Mouse (Mus musculus): ENCODE results near the gene Ccdc114.
"Not testable (repeated sequence)": the region's sequence is repeated elsewhere in the genome, so short reads cannot be mapped to it uniquely, and the experiment has no call there.

Ccdc114 gene

DNA sequence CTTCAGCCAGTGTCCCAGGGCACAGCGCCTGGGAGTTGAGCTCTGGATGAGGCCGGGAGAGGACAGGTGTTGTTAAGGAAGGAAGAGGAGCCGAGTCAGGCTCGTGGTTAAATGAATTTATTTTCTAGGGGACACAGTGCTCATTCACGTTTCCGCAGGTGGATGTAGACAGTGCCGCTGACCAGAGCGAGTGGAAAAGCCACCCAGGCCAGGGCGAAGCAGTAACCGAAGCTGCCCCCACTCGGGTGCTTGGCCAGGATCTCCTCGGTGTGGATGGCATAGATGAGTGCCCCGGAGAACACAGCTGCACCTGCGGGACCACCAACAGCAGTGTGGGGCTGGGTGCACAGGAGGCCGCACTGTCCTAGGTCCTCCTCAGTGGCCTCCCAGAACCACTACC, 5.9 kb upstream of the Ccdc114 start:
- DNase-seq (ENCODE audit: extremely low spot score, low read depth, low spot score): no peak

DNA sequence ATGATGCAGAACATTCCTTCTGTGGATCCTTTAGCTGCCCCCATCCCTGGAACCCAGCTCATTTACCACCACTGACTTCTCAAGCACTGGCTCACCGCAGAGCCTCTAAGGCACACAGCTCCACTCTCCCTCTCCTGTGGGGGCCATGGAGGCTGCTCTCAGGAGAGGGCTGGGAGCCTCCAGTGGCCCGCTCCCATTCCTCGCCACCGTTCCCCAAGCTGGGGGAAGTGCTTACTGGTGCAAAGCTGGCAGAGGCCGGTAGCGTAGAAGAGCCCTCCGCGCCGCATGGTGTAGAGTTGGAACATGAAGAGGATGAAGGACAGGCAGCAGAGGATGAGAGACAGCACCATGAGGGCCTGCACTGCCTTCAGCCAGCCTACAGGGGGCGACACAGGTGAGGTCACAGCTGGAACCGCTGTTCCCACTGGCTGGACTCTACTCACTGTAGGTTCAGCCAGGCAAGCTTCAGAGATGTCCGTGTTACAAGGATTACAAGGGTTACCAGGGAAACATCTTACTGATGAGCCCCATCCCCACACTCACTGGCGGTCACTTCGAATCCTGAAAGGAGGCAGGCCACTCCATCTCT, 4.7 kb upstream of the Ccdc114 start:
- DNase-seq (ENCODE audit: extremely low spot score, low read depth, low spot score): no peak

DNA sequence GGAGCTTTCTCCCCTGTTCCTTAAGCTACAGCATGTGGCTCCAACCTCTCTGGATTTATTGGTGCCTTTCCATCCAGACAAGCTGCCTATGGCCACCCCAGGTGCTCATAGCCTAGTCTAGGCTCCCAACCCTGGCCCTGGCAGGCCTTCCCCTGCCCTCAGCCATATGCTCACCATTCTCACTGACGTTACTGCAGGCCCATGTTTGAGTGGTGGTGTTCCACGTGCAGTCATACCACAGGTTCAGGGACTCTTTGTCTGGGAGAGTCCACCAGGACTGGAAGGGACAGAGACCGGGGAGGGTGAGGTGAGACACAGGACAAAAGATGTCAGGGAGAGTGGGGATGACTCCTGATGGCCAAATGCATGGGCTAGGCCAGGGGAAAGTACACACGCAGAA, 4.1 kb upstream of the Ccdc114 start:
- DNase-seq (ENCODE audit: extremely low spot score, low read depth, low spot score): no peak

DNA sequence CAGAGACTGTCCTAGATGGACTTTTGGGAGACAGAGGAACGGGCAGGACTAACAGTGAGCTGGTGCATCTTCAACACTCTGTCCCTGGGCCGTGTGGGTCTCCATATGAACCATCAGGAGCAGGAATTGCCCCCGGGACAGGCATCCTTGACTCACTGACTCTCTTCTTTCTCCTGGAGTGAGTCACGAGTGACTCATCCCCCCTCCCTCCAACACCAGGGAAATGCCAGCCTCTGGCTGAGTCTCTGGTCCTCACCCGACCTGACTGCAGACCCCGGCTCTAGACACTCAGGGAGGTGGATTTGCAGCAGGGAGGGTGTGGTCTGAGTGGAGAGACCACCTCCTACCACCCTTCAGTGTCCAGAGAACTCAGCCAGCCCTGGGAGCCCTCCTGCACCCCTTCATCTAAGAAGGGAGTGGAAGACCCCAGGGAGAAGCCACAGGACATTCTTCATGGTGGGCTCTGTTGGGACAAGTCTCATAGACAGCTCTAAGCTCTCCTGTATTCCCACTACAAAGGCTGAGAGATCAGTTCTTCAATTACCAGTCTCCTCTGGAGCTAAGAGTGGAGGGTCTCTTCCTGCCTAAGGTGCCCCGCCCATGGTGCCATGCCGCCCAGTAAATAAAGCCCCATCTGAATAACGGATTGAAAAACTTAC, 3.2 kb upstream of the Ccdc114 start:
- DNase-seq (ENCODE audit: extremely low spot score, low read depth, low spot score): no peak

DNA sequence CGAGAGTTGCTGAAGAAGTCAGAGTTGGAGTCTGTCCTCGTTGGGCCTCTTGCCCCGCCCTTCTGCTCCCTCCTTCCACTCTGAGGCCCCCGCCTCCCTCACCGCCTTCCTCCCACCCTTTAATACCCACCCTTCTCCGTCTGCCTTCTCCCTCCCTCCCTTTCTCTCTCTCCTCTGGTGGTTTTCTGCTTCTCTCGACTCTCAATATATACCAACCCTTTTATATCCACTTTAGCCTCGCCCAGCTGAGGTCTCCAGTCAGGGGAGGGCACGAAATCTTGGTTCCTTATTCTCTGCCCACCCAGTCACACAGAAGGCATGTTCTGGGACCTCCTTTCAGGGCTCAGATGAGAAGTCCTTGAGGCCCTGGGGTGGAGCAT, 2.6 kb upstream of the Ccdc114 start, which contains the start of gene Emp3:
Gene Emp3 (minus strand): TSS at position 163 of the 380 bp plus-strand sequence.
- DNase-seq (ENCODE audit: extremely low spot score, low read depth, low spot score): no peak

DNA sequence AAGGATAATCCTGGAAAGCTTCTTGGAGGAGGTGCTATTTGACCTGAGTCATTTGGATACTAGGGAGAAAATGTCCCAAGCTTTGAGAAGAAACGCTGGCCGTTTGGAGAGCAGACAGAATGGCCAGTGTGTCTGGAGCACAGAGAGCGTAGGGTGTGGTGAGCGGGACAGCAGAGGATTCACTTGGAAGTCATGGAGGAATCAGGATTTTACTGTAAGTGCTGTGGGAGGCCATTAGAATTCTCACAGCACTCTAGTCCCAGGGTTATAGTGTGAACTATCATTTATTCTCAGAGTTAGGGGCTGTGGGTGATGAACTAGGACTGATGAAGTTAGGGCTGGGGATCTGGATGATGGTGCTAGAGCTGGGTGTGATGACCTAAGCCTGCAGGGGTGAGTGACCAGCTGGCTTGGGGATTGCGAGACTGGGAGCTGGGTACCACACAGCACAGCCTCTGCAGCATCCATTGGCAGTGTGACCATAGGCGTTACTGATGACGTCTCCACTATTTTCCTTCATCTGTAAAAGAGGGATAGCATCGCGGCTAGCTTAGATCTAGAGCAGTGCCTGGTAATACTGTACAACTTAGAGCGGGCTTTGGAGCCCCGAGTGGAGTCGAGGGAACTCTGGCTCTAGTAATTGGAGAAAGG, 1.8 kb upstream of the Ccdc114 start:
- no peak for DNase-seq (ENCODE audit: extremely low spot score, low read depth, low spot score)

DNA sequence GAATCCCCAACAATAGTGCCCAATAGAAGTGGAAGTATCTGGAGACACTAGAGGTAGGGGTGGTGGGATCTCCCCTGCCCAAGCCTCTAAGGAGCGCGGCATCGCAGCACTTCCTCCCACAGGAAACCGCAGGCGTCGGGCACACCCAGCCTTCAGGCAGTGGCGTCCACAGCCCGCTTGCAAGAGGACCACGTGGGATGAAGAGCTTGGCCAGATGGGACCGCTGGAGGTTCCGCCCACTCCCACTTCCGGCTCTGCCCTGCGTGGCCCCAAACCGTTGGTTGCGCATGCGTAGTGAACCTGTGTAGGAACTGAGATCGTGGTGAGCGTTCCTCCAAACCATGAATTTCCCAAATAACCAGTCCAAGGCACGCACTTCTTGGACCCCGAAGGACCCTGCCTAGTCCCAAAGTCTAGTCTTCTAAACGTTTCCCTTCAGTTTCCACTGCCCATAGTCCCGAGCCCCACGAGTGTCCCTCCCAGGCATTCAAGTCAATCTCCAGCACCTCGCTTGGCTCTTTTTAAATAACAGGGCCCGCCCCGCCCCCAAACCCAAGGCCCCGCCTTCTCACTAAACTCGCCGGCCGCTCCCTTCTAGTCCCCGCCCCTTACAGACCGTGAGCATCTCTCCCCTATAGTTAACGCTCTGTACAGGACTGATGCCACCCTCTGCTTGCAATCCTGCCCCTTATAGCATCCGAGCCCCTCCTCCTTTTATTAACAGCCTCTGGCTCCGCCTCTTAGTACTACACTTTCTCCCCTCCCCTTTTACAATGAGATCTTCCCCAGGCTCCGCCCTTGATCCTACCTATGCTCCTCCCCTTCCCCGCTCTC, 727 bp upstream of the Ccdc114 start:
- DNase-seq (ENCODE audit: extremely low spot score, low read depth, low spot score): peak; percentile 90

DNA sequence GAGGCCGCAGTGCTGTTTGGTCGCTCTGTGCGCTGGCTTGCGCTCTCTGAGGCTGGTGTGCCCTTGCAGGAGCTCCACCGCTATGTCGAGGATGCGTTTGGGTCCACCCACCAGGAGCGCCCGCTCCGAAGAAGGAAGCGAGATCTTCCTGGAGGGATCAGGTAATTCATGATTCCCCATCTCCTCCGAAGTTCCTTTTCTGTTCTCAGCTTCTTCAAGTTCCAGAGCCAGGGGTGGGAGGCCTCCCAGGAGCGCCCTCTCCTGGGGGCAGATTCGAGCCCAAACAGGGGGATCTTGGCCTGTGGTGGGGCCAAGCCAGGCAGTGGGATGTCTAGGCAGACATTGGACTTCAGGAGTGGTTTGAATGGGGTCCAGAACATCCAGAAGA, 551 bp downstream of the Ccdc114 start:
- no peak for DNase-seq (ENCODE audit: extremely low spot score, low read depth, low spot score)

DNA sequence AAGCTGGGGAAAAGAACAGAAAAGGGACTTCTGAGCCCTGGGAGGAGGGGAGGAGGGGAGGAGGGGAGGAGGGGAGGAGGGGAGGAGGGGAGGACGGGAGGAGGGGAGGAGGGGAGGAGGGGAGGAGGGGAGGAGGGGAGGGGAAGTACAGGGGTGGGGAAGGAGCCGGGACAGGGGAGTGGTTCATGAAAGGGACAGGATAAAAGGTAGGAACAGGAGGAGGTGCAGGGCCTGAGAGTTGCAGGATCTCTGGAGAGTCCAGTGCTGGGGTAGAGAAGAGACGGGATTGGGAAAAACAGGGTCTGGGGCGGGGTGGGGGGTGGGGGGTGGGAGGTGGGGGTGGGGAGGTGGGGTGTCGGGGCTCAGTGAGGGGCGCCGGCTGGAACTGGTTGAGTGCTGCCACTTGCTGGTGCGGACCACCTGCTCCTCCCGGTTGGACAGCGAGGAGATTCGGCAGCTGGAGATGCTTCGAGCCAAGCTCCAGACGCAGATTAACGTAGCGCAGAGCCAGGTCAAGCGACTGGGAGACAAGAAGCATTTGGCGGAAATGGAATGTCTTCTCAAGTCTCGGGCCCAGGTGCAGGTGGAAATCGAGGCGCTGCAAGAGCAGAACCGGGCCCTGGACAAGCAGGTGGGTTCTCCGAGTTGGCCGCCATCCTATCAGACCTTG, 4.9 kb downstream of the Ccdc114 start:
- DNase-seq (ENCODE audit: extremely low spot score, low read depth, low spot score): no peak

DNA sequence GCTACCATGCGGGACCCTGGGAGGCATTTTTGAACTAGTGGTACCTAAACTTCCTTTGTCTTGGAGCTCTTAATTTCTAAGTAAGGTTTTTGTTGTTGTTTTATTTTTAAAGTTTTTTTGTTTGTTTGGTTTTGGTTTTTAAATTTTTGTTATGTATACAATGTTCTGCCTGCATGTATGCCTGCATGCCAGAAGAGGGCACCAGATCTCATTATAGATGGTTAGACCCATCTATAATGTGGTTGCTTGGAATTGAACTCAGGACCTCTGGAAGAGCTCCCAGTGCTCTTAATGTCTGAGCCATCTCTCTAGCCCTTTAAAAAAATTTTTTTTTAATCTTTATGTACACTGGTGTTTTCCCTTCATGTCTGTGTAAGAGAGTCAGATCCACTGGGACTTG, 5.8 kb downstream of the Ccdc114 start:
- DNase-seq (ENCODE audit: extremely low spot score, low read depth, low spot score): no peak

DNA sequence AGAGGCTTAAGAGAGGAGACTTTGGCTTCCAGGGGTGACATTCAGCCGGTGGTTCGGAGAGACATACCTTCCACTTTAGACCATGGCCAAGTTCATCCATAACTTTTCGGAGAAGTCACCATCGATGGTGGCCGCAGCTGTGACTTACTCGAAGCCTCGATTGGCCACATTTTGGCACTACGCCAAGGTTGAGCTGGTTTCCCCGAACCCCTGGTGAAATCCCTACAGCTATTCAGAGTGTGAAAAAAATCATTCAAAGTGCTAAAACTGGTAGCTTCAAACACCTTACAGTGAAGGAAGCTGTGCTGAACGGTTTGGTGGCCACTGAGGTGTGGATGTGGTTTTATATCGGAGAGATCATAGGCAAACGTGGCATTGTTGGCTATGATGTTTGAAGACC, 9.9 kb downstream of the Ccdc114 start:
- not testable (repeated sequence) for DNase-seq (ENCODE audit: extremely low spot score, low read depth, low spot score)

DNA sequence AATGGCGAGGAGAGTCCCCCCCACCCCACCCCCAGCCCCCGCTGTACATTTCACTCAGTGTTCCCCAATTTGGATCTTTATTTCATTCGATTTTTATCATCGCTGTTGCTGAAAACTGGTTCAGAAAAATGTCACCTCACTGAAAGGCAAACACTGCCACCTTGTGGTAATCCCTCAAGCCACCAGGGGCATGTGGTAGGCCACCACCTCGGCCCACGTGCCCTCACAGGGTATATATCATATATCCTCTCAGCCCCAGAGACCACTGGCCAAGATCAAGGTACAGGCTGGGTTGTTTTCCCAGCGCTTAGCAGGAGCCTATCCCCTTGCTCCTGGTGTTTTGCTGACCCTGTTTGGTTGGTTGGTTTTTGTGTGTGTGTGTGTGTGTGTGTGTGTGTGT, 11.2 kb downstream of the Ccdc114 start:
- no peak for DNase-seq (ENCODE audit: extremely low spot score, low read depth, low spot score)

DNA sequence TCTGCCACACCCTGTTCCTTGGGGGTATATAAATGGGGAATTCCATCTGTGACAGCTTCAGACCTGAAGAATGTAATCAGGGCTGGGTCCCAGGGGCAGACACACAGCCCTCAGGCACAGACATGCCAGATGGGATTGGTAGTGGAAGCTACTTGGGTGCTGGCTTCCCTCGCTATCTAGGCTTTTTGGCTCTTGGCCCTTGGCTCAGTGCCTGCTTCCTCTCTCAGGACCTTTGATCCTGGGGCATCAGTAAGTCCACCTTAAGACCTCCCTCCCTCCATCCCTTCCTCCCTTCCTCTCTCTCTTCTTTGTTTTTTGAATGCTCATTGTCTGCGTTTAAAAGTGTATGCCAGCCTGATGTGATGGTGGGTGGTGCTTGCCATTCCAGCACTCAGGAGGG, 16.0 kb downstream of the Ccdc114 start:
- DNase-seq (ENCODE audit: extremely low spot score, low read depth, low spot score): no peak

DNA sequence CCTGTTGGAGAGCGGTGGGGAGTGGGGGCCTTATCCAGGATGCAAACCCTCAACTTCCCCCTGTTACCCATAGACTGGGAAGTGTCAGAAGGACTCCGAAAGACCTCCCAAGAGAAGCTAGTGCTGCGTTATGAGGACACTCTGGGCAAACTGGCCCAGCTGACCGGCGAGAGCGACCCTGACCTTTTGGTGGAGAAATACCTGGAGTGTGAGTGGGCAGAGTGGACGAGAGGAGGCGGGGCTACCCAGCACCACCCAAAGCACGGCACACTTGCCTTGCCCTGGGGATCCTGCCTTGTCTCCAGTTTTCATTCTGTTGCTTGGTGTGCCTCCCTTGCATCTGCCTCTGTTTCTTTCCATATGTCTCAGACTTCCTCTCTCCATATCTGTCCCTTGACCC, 18.1 kb downstream of the Ccdc114 start:
- DNase-seq (ENCODE audit: extremely low spot score, low read depth, low spot score): no peak

DNA sequence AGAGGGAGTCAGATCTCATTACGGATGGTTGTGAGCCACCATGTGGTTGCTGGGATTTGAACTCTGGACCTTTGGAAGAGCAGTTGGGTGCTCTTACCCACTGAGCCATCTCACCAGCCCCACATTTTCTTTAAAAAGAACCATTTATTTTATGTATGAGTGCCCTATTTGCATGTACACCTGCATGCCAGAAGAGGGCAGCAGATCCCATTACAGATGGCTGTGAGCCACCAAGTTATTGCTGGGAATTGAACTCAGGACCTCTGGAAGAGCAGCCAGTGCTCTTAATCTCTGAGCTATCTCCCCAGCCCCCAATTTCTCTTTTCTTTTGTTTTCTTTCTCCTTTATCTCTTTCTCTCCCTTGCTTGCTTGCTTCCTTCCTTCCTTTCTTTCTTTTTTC, 19.4 kb downstream of the Ccdc114 start:
- not testable (repeated sequence) for DNase-seq (ENCODE audit: extremely low spot score, low read depth, low spot score)

DNA sequence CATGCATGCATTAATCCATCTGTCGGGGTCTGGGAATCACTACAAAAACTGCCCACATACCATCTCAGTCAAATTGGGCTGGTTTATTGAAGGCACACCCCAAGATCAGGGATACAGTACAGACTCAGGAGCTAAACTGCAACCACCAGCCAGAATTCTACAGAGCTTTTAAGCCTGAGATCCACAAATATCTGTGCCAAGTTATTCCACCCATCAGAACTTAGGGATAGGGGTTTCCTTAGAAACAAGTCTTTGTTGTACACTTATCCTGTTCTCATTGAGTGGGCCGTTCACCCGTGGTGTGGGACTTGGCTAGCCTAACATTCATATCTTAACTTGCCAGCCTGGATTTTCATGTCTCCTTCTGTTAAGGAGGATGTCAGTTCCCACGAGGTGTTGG, 25.2 kb downstream of the Ccdc114 start:
- no peak for DNase-seq (ENCODE audit: extremely low spot score, low read depth, low spot score)

DNA sequence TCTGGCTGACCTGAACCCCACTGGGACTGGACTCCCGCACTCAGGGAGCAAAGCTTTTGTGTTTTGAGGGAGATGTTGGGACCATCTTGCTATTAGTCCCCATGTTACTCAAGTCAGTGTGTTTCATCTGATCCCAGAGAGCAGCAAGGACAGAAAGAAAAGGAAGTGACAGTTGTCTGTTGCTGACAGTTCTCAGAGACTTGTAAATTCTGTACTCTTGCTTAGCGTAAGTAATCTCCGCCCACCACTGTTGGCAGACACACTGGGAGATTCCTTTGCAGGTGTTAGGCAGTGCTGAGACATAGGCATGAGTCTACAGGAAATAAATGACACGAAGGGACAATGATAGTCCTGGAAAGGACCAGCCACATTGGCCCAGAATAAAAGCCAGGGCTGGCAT, 32.7 kb downstream of the Ccdc114 start:
- no peak for DNase-seq (ENCODE audit: extremely low spot score, low read depth, low spot score)

DNA sequence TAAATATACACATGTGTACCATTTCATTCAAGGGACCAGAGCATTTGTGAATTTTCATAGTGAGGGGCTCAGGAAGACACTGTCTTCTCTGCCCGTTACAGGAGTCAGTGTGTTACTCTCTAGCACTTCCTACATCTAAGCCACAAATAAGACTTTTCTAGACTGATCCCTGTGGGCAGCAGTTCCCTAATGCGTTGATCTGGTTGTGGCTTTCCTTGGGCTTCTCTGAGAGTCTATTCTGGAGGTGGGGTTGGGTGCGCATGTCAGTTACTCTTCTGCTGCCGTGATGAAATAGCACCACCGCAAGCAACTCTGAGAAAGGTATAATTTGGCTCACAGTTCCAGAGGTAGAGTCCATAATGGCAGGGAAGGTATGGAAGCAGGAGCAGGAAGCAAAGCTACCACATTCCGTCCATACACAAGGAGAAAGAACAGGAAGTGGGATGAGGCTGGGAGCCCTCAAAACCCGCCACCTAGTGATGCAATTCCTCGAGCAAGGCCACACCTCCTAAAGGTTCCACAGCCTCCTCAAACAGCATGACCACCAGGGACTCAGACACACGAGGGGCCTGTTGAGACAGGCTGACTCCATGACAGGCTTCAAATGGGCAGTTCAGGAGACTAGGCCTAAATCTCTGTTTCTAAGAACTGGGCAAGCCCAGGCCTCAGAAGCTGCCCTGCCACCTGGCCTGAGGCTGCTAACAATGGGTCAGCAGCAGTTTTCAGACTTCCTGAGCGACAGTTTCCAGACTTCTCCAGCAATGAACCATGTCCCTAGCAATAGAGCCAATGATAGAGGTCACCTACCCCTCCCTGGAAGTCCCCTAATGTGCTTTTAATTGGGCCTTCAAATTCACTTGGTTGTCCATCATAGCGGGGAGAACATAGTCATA, 48.2 kb downstream of the Ccdc114 start:
- no peak for DNase-seq (ENCODE audit: extremely low spot score, low read depth, low spot score)

DNA sequence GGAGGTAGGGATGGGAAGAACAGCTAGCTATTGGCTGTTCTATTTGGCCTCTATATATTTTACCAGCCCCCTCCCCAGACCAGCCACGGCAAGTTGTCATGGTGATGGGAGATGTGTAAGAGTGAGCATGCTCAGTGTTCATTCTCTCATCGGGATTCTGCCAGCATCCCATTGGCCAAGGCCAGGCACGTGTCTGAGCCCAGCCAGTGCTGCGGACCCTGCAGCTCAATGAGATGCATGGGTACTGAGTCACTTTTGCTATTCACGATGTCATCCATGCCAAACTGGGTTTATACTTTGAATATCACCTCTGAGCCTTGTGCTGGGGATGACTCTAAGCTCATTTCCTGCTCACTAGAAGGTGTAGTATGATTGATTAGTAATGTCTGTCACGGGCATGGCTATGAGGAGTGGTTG, 49.4 kb downstream of the Ccdc114 start:
- no peak for DNase-seq (ENCODE audit: extremely low spot score, low read depth, low spot score)

DNA sequence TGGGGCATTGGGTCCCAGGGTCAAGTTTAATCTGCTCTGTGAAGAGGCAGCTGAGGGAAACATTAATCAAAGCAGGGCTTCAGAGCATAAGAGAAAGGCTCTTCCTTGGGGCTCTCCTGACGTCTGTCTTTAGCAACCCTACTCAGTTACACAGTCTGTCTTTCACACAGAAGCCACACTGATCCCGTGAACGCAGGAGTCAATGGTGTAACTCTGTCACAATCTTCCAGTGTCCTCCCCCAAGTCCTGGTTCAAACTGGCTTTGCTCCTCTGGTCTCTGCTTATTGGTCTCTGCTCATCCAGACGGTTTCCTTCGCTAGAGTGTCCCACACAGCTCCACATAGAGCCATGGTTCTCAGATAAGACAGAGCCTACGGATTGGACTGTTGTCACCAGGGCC, 50.2 kb downstream of the Ccdc114 start:
- DNase-seq (ENCODE audit: extremely low spot score, low read depth, low spot score): no peak

All from hindlimb bud, embryonic 11.5 days (tissue).